Mouse (Mus musculus) embryo, embryonic 11.5 days (tissue): ENCODE measurements around the gene Bcor.

Experiments used
- DNase-seq: peaks from one replicate; pipeline ENCODE4 v3.0.0-alpha.2; 2012; ENCODE audit warnings: low read depth, low spot score

Gene Bcor

DNA sequence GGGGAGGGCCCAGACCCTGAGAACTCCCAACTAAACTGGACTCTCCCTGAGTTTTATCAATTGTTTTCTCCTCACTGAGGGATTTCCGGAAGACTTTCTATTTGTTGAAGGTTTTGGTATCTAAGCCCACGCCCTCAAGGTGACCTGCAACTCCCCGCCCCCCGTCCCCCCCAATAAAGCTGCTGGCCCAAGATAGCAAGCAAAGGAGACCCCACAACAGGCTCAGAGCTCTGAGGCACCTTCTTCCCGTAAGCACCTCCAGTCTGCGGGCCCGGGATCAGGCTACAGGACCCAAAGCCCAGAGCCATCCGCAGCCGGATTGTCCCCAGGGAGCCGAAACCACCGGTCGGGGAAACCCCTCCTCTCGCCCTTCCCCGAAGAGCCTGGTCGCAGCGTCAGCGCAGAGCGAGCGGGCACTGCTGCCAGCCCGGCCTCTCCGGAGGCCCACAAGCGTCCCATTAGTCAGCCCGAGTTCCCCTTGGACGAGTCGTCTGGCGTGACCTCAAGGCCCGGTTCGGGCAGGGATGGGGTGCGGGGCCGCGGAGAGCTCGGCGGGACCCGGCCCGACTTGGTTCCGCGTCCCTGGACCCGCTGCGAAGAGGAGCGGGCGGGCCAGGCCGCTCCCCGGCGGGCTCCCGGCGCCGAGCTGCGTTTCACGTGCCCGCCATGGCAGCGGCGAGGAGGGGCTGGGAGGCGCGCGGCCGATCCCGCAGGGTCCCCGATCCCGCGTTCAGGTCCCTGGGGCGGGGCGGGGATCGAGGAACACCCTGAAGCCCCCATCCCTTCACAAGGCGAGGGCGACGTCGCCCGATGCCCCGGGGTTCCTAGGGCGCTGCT is 73.3 kb downstream of the Bcor start:
- DNase-seq: no peak

DNA sequence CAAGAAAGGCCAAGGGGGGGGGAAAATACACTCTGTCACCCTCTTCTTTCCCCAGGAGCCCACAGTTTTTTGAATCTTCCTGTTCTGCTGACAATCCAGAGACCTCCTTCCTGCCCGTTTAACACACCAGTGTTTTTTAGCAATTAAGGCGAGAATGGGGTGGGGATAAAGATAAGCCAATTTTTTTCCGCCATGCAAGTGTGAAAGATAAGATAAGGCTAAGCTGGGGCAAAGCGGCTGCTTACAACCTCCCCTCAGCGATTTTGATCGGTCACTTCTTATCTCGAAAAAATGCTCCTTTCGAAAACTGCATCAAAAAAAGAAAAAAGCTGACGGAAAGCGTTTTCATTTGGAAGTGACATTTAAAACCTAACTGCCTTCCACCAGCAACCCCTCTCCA is 74.2 kb downstream of the Bcor start:
- DNase-seq: no peak

DNA sequence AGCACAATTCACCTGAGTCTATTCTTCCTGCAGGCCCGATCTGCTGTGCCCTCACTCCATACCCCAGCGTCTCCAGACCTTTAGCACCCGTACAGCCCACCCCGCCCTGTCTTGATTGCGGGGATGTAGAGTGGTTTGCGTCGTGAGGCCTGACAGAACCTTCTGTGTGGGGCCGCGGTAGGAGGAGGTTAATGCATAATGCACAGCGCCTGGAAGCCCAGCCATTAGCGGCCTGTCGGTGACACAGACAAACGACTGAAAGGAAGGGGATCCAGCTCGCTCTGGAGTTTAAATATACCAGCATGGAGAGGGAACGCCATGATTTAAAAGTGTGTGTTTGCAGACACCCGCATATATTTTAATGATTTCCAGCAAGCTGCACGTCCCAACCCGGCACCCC is 74.9 kb downstream of the Bcor start:
- no peak for DNase-seq

DNA sequence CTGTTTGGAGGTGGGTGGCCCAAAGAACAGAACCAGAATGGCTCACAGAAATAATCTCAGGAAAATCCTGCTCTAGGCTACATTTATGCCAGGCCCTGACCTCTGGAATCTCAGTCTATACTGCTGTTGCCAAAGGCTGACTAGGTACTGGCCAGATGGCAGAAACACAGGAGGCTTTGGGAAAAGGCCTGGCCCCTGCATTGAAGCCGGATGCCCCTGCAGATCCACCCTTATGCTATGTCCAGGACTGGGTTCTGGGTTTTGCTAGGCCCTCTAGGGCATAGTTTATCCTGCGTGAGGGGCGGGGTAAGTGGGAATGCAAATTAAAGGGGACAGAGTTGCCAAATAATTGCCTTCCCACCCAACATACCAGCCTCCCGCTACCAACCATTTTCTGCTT is 75.5 kb downstream of the Bcor start:
- no peak for DNase-seq

DNA sequence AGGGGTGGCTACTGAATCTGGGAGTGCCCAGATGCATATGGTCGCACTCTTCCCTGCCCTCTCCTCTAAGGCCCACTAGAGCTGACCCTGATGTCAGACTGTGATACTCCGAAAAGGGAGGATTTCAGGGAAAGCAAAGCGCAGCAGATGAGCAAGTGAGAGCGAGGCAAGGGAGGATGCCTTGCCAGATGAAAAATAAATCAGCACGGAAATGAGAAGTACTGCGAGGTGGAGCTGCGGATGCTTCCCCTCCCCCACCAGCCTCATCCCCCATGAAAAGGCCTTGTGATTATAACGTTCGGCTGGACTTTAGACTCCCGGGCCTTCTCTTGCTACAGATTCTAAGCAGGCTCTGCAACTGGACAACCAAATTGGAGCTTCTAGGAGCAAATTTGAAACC is 76.5 kb downstream of the Bcor start:
- no peak for DNase-seq

DNA sequence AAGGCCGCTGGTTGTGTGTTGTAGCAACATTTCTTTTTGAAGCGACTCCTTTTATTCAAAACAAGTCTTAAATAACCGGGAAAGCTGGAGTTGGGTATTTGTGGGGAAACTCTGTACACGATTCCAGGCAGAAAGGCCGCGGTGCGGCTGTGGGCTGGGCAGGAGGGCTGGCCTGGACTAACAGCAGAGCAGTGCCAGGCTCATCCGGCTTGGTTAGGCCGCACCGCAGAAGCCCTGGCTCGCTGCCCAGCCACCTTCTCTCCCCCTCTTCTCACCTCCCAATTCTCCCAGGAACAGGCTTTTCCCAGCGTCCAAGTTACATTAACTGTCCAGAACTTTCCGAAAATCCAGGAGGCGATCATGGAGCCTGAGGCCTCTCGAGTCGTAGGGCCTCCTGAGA is 77.4 kb downstream of the Bcor start:
- no peak for DNase-seq

DNA sequence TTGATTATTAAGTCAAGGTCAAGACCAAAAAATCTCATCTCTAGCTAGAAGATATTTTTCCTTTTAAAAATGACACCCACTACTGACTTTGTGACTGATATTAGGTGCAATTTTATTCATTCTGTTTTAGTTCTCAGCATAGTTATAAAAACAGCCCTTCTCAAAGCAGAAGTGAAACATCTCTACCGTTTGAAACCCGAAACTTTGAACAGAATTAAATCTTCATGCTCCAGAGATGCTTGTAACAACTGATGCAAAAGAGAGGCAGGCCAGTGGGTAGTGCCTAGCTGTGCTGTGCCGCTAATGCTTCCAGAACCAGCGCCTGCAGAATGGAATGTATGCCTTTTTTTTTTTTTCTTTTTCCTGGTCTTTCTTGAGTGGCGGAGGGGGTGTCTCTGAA is 78.0 kb downstream of the Bcor start:
- DNase-seq: no peak

GRCm38 (mm10) chrX:12081741-12082155 is 78.4 kb downstream of the Bcor start:
- DNase-seq: no peak

DNA sequence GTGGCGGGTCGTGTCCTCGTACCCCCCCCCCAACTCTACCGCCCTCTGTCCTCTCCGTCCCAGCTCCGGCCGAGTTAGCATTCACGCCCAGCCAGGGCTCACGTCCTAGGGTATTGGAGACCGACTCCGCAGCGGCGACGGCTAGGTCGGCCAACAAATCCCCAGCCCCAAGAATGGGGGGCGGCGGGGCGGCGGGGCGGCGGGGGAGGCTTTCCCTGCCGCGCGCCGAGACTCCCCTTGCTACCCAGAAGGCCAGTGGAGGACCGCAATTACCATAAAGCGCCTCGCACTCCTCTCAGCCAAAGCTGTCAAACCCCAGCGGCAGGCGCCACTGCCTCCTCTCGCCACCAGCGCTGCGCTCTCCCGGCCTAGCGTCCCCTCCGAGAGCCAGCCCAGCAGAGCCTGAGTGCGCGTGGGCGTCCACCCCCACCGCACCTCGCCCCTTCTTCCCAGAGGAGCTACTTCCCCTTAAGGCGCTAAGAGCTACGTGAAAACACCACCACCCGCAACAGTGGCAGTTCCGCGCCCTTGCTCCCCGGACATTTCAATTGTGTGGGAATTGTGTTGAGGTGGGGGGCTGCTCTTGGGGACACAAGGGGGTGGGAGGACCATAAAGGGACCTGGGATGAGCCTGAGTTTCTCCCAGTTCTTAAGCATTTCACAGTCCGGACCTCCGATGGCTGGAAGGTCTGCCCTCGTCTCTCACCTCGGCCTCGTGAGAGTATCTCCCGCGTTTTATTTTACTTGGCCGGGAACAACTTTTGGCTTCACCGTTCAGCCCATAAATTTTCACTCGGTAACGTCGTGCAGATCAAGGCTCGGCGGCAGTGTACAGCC is 79.0 kb downstream of the Bcor start:
- DNase-seq: no peak

GRCm38 (mm10) chrX:12080095-12080903 is 79.9 kb downstream of the Bcor start:
- DNase-seq: no peak

DNA sequence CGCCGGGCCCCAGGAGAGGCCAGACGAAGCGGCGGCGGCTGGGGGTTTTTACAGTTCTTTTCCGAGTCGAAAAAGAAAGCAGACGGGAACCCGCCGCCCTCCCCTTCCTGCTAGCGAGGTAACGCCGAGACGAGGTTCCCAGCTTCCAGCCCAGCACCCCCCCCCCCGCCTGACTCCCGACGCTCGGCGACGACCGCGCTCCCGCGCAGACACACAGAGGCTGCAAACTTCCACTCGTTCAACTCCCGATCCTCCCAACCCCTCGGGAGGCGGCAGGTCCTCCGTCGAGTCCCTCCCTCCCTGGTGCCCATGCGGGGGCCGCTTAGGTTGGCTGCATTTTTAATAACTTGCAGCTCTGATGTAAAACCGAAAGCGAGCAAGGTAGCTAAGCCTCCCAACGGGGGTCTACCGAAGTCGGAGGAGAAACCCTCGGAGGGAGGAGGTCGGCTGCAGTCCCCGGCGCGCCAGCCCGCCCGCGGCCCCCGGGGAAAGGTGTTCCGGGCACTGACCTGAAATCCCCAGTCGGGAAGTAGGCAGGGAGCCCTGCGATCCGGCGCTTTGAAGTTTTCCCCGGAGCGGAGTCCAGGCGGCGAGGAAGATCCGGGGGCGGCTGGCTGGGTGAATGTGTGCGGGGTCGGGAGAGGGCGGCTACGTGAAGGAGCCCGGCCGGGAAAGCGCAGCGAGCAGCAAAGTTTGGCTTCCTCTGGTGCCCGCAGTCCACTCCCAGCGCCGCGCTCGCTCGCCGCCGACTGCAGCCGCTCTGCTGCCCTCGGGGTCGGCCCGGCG is 80.7 kb downstream of the Bcor start:
- no peak for DNase-seq

DNA sequence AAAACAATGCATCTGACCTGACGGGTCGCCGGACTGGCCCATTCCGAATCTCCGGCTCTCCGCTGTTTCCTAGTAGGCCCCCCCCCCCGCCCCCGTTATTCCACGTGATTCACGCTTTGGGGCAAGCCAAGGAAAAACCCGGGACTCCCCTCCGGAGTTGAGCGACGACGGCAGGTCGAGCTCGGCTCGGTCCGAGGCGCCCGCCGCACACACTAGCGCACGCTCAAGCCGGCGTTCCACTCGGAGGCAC is 81.2 kb downstream of the Bcor start:
- DNase-seq: no peak

DNA sequence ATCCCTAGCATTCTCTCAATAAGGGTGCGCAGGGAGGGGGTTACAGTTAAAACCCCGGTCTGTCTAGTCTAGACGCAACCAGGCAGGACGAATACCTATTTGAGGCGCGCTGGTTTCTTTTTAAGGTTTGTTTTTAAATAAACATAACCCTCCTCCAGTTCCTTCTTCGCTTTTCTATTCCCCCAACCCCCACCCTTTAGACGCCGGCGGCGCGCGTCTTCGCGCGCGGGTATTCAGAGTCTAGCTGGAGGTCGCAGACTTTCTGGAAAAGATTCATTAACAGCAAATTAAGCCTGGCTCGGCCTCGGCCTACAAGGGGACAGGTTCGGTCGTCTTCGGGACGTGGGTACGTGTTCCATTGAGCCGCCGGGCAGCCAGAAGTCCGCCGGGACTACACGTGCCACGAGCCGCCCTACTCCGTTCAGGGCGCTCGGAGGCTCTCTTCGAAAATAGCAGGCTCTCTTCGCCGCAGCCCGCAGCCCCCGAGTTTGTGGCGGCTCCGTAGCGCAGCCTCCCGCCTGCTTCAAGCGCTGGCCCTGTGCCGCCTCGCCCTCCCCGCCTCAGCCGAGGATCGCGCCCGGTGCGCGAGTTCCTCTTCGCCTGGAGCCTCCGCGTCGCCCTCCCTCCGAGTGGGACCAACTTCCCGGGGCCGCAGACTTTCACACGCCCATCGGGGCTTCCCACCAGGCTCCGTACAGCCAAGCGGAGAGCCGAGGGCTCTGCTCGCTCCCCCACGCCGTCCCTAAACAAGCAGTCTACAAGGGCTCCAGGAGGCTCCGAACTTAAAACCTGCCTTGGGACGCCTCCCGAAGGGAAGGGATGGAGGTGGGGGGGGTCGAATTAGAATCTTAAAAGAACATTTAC is 81.7 kb downstream of the Bcor start:
- DNase-seq: no peak

GRCm38 (mm10) chrX:12077601-12077980 is 82.6 kb downstream of the Bcor start:
- no peak for DNase-seq

- DNase-seq: no peak
These were observed 83.2 kb downstream of the Bcor start for GRCm38 (mm10) chrX:12076763-12077600.

- DNase-seq: no peak
These were observed 87.4 kb downstream of the Bcor start for GRCm38 (mm10) chrX:12072721-12073120.

DNA sequence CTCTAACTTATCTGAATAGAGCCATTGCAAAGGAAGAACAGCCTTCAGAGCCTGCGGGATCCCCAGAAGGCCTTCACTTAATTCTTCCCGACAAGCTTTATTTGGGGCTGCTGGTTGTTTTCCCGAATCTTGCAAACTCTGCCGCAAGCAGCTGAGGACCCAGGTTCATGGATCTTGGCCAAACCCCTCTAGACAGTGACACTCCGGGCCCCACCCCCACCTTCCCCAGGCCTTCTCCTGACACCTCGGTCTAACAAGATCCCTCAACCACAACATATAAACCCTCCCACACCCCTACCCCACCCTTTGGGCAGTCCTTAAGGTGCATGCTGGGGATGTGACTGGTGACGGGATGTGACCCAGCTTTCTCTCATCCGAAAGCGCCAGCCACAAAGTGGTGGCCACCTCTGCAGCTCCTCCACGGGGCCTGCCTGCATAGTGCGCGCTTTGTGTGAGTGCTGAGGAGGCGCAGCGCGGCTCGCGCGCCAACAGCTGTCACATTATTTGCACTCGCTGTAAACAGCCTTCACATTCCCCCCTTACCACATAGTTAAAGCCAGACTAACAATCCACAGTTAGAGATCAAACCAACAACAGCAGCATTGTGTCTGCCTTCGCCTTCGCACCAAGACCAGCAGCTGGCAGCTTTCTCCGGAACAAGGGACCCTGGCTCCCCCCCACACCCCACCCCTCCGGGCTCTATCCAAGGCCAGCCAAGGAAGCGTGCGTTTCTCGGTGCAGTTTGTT is 91.0 kb downstream of the Bcor start:
- no peak for DNase-seq

DNA sequence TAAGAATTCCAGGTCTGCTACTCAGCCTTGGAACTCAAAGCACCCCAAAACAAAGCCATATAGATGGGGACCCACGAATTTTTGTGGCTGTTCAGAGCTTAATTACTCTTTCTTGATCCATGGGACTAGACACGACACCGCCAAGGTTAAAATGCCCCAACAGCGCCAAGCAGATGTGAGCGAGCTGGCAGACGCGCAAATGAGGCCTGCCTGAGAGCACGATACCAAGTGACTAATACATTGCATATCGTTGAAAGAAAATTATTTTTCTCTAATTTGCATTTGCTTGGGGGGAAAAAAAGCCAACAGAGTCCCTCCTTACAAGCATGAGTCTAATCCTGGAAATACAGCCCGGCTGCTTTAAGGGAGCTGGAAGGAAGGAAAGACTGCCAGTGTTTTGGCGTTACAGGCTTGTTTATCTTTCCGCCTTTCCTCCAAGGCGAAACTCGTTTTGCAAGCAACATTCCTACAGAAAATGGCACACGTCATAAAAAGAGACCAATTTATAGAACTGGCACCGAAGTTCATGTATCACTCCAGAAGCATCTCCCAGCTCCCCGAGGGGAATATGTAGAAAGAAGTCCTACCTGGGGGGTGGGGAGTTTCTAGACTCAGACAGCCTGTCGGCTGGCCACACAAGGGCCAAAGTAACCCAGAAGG is 92.2 kb downstream of the Bcor start:
- no peak for DNase-seq

- no peak for DNase-seq
These were observed 93.1 kb downstream of the Bcor start for GRCm38 (mm10) chrX:12067031-12067430.
